Mouse (Mus musculus) erythroblast, embryonic 14.5 days (primary cell): Measurements from ENCODE around the gene Galr2.

Source experiments
- GATA1 ChIP-seq: IDR thresholded peaks from 2 replicates; pipeline ENCODE4 v1.6.1; 2012; ENCODE audit warnings: low read length, inconsistent platforms, mixed read lengths
- TAL1 ChIP-seq: IDR thresholded peaks from 3 replicates; pipeline ENCODE4 v1.6.1; 2012; ENCODE audit warnings: low read length, inconsistent platforms, mixed read lengths

- no peak for TF ChIP-seq GATA1
- TF ChIP-seq TAL1 = no peak
Measured at GRCm38 (mm10) chr11:116265352-116265751, 15.4 kb upstream of the Galr2 start.
